Mouse (Mus musculus) stomach, embryonic 14.5 days (tissue): Measurements from ENCODE around the gene Calr4. TPM values are rescaled to one million over a fixed set of nuclear protein-coding genes. Genes with fewer than 3 reads are reported as not detected.

Experiments
- polyA plus RNA-seq: library from polyadenylated mRNA; unstranded; fragments of >200 nt; fragmentation: Nextera tagmentation; extraction: Ambion mirVana; gene quantifications from 2 replicates; pipeline ENCODE4 v1.2.1, GENCODE M21; 2014

Gene Calr4
- polyA plus RNA-seq, 1 experiment from 2014 or later = 0.16 TPM

Other genes with a start within 250 kb of the Calr4 start
- 56.5 and 60.1 TPM in 2 replicates for gene Nrd1, start 233.8 kb upstream of the Calr4 start, polyA plus RNA-seq
- 60.5 and 65.2 TPM in 2 replicates for gene Osbpl9, start 32.2 kb upstream of the Calr4 start, polyA plus RNA-seq
- gene Eps15, start 45.8 kb downstream of the Calr4 start, polyA plus RNA-seq = 50.4 and 51.9 TPM in 2 replicates
- 9.6 and 10.1 TPM in 2 replicates for gene Ttc39a, start 172.1 kb downstream of the Calr4 start, polyA plus RNA-seq